Mouse (Mus musculus) midbrain, embryonic 13.5 days (tissue): ENCODE measurements around the gene Tbx1. TPM values are rescaled to one million over a fixed set of nuclear protein-coding genes. Genes with fewer than 3 reads are reported as not detected.
A peak's percentile ranks its signal among the peaks of the same experiment; 100 is the strongest.

Source experiments
- ATAC-seq: fragments of 200-750 bp; cut with Nextera tagmentation; 2 replicates; pipeline ENCODE4 v1.8.0; 2017; ENCODE audit warnings: mild to moderate bottlenecking, moderate TSS enrichment, moderate library complexity
- H3K27ac ChIP-seq: fragments of 300-500 bp; sonication (generic); 2 replicates; pipeline ENCODE4 v1.5.1; 2015; ENCODE audit warnings: inconsistent platforms, mild to moderate bottlenecking, moderate library complexity
- H3K27me3 ChIP-seq: fragments of 300-500 bp; sonication (generic); 2 replicates; pipeline ENCODE4 v1.6.1; 2015; ENCODE audit warnings: mild to moderate bottlenecking, inconsistent platforms
- H3K36me3 ChIP-seq: fragments of 300-500 bp; sonication (generic); 2 replicates; pipeline ENCODE4 v1.6.1; 2015; ENCODE audit warnings: mild to moderate bottlenecking, inconsistent platforms
- H3K4me1 ChIP-seq: fragments of 300-500 bp; sonication (generic); replicated peaks from 2 replicates; pipeline ENCODE4 v1.6.1; 2015; ENCODE audit warnings: inconsistent platforms
- H3K4me2 ChIP-seq: fragments of 300-500 bp; sonication (generic); replicated peaks from 2 replicates; pipeline ENCODE4 v1.6.1; 2015; ENCODE audit warnings: moderate library complexity, mild to moderate bottlenecking, inconsistent platforms
- H3K4me3 ChIP-seq: fragments of 300-500 bp; sonication (generic); replicated peaks from 2 replicates; pipeline ENCODE4 v1.5.1; 2015; ENCODE audit warnings: mild to moderate bottlenecking, inconsistent platforms
- H3K9ac ChIP-seq: fragments of 300-500 bp; sonication (generic); replicated peaks from 2 replicates; pipeline ENCODE4 v1.6.1; 2015; ENCODE audit warnings: mild to moderate bottlenecking, inconsistent platforms
- H3K9me3 ChIP-seq: fragments of 300-500 bp; sonication (generic); 2 replicates; pipeline ENCODE4 v1.6.1; 2016; ENCODE audit warnings: mild to moderate bottlenecking, inconsistent platforms
- WGBS: fragments of 180-500 bp; shearing (Covaris S2); methylation state at CpG from one replicate; pipeline ENCODE4 v1.1.7; 2015; 5-methylcytosine and 5-hydroxymethylcytosine counted together
- polyA plus RNA-seq: library from polyadenylated mRNA; unstranded; fragments of >200 nt; fragmentation: Nextera tagmentation; extraction: Ambion mirVana; gene quantifications from 2 replicates; pipeline ENCODE4 v1.2.1, GENCODE M21; 2015

The Tbx1 gene
- 0.34 and 0.71 TPM in 2 replicates for polyA plus RNA-seq

GRCm38 (mm10) chr16:18589804-18590790 is at the start of gene Tbx1:
Gene Tbx1, minus strand, starts transcription at chr16:18590671.
- H3K4me3 ChIP-seq: peak within 1 kb of the TSS; percentile 20
- H3K9ac ChIP-seq: no peak within 1 kb of the TSS; the same call in 1 of the 2 replicates
- peaks cover 94% of the 10 kb centered on the region for H3K27me3 ChIP-seq
- H3K4me2 ChIP-seq: peak within 1 kb of the TSS; percentile 44
- H3K9me3 ChIP-seq: no peaks in the 10 kb centered on the region
- H3K27ac ChIP-seq: no peak within 1 kb of the TSS
- no peak for ATAC-seq
- H3K36me3 ChIP-seq: no peaks in the 10 kb centered on the region
- WGBS: 2% methylated on average over 48 of the region's 48 CpGs
- peaks cover 44% of the 10 kb centered on the region for H3K4me1 ChIP-seq

DNA sequence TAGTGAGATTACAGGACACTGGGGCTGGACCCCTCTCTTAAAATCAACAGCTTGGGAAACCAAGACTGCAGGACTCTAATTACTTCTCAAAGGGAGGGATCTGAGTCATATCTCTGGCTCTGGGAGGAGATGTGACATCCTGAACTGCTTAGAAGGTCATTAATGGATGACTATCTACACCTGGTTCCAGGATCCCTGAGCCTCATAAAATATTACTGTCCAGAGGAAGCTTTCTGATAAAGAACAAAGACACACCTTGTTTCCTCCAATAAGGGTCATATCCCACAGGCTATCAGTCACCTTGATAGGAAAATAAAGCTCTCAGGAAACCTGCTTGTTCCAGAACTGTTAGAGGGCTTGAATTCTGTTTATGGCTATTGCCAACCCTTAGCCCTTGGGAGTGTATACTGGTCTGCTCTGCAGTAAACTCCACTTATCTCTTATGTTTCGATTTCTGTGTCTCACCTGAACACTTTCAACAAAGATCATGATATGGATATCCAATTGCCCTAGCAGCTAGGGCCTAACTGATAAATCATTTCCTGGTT is 49.0 kb upstream of the Tbx1 start:
- no peak overlapping the region for H3K9ac ChIP-seq
- no peaks in the 10 kb centered on the region for H3K4me1 ChIP-seq
- no peak overlapping the region for H3K4me2 ChIP-seq
- no peaks in the 10 kb centered on the region for H3K36me3 ChIP-seq
- H3K4me3 ChIP-seq: no peak overlapping the region
- no peak for ATAC-seq
- H3K27ac ChIP-seq: no peak overlapping the region
- WGBS: 85% methylated on average over 1 of the region's 1 CpGs
- no peaks in the 10 kb centered on the region for H3K9me3 ChIP-seq
- no peaks in the 10 kb centered on the region for H3K27me3 ChIP-seq

GRCm38 (mm10) chr16:18638396-18638795 is 47.9 kb upstream of the Tbx1 start:
- WGBS: 52% methylated on average over 2 of the region's 2 CpGs

DNA sequence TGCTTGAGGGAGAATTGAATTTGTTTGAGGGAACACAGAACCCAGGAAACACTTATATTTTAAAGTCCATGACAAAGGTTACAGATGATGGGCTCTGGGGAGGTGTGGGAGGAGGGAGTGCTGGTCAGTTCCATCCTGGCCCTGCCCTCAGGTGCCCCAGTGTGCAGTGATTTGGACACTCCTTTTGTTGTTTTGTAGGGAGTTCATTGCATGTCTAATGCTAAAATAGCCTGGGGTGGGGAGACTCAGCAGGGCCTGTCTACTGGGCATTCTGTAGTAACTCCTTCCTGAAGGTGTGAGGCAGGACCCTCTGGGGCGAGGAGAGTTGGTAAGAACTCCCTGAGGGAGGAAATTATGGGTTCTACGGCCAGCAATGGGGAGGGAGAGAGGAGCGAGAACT is 46.3 kb upstream of the Tbx1 start:
- Histone ChIP-seq H3K9ac (no peak overlapping the region), H3K4me1 (no peaks in the 10 kb centered on the region), H3K36me3 (no peaks in the 10 kb centered on the region), H3K4me3 (no peak overlapping the region), H3K27me3 (0 out of 2 replicates have a peak, but pooled peaks cover 7% of the 10 kb centered on the region), H3K9me3 (no peaks in the 10 kb centered on the region), H3K27ac (no peak overlapping the region), H3K4me2 (no peak overlapping the region)
- WGBS: 58% methylated on average over 3 of the region's 3 CpGs
- no peak for ATAC-seq

More at GRCm38 (mm10) chr16:18638396-18638795, 47.9 kb upstream of the Tbx1 start:
- no peak overlapping the region for H3K9ac ChIP-seq
- H3K4me1 ChIP-seq: no peaks in the 10 kb centered on the region
- ATAC-seq: no peak
- H3K27me3 ChIP-seq: no peaks in the 10 kb centered on the region
- no peaks in the 10 kb centered on the region for H3K9me3 ChIP-seq
- H3K4me2 ChIP-seq: no peak overlapping the region
- H3K27ac ChIP-seq: no peak overlapping the region
- no peak overlapping the region for H3K4me3 ChIP-seq
- H3K36me3 ChIP-seq: no peaks in the 10 kb centered on the region

DNA sequence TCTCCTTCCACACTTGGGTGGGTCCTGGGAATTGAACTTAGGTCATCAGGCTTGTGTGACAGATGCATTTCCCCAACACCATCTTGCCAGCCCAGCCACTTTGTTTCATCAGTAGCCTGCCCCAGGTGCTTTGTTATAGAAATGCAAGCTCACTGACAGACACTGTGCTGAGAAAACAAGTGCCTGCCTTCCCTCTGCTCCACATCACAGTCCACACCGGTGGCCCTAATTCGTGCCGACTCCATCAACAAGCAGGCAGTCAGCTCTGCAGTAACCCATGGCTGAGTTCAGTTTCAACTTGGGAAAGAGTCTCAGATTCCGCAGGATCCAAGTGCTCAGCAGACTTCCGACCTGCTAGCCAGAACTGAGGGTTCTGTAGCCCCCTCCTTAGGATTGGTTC is 45.9 kb upstream of the Tbx1 start:
- ATAC-seq: no peak
- Histone ChIP-seq H3K4me2 (no peak overlapping the region), H3K27ac (no peak overlapping the region), H3K27me3 (peaks cover 10% of the 10 kb centered on the region; the same call in 1 of the 2 replicates), H3K4me3 (no peak overlapping the region), H3K36me3 (no peaks in the 10 kb centered on the region), H3K9ac (no peak overlapping the region), H3K4me1 (no peaks in the 10 kb centered on the region), H3K9me3 (no peaks in the 10 kb centered on the region)
- WGBS: 81% methylated on average over 5 of the region's 5 CpGs

- H3K36me3 ChIP-seq: no peaks in the 10 kb centered on the region
- H3K4me3 ChIP-seq: no peak overlapping the region
- no peak overlapping the region for H3K9ac ChIP-seq
- no peak overlapping the region for H3K4me2 ChIP-seq
- no peak overlapping the region for H3K27ac ChIP-seq
- no peaks in the 10 kb centered on the region for H3K9me3 ChIP-seq
- no peak for ATAC-seq
- H3K4me1 ChIP-seq: peaks cover 9% of the 10 kb centered on the region
- WGBS: 23% methylated on average over 1 of the region's 1 CpGs
- H3K27me3 ChIP-seq: peaks cover 11% of the 10 kb centered on the region; the same call in 1 of the 2 replicates
Measured at GRCm38 (mm10) chr16:18633333-18633732, 42.9 kb upstream of the Tbx1 start.

DNA sequence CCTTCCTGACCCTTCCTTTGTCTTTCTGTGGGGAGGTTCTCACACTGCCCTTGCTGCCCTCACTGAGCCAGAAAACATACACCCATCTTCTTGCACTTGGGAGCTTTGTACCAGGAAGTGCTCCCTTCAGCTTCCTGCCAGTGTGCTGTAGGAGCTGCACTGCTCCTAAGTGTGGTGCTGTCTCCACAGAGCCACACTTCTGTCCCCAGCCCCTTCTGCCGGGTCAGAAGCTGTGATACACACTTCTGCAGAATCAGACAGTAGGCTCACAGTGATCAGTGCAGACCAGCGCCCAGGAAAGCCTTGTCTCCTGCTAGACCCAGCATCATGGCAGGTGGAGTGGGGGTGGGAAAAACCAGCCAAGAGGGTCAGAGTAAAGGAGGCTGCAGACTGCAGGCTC is 42.3 kb upstream of the Tbx1 start:
- Histone ChIP-seq H3K4me1 (peaks cover 14% of the 10 kb centered on the region), H3K36me3 (no peaks in the 10 kb centered on the region), H3K9ac (no peak overlapping the region), H3K9me3 (no peaks in the 10 kb centered on the region), H3K27ac (no peak overlapping the region), H3K27me3 (peaks cover 16% of the 10 kb centered on the region; the same call in 1 of the 2 replicates), H3K4me3 (no peak overlapping the region), H3K4me2 (no peak overlapping the region)
- ATAC-seq: no peak
- 66% methylated on average over 2 of the region's 2 CpGs for WGBS

DNA sequence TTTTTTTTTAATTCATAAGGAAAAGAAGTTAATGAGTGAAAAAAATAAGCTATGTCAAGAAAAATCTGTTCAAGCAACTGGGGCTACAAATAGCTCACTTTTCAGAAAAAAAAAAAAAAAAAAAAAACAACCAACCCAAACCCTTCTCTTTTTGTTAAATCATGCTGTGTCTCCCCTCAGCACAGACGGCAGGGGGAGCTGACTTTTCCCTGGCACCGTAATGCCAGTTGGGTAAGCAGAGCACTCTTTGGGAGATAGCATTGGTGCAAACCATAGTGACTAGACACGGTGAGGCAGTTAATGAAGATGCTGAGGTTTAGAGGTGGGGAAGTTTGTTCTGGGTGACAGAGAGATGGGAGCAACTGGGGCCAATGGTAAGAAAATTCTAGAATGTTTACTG is 41.6 kb upstream of the Tbx1 start:
- Histone ChIP-seq H3K36me3 (no peaks in the 10 kb centered on the region), H3K9ac (no peak overlapping the region), H3K4me3 (no peak overlapping the region), H3K9me3 (no peaks in the 10 kb centered on the region), H3K4me2 (no peak overlapping the region), H3K27me3 (peaks cover 23% of the 10 kb centered on the region), H3K27ac (no peak overlapping the region), H3K4me1 (peaks cover 22% of the 10 kb centered on the region)
- 61% methylated on average over 3 of the region's 3 CpGs for WGBS
- no peak for ATAC-seq

DNA sequence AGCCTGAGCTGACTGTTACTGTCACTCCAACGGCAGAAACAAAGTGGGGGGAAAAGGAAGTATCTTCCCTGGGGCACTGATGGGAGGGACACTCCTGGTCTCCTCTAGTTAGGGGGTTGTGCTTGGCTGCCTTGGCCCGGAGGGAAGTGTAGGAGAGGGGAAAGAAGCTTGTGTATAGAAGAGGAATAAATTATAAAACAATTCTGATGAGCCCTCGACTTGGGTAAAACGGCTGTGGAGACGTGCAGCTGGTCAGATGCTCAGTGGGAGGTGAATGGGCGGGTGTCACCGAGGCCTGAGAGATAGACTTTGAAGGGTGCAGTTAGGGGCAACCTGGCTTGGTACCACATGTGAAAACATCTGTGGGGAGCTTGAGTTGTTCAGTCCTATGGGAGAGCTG is 40.7 kb upstream of the Tbx1 start:
- H3K36me3 ChIP-seq: no peaks in the 10 kb centered on the region
- H3K4me3 ChIP-seq: no peak overlapping the region
- H3K27ac ChIP-seq: no peak overlapping the region
- H3K4me2 ChIP-seq: no peak overlapping the region
- H3K4me1 ChIP-seq: peaks cover 31% of the 10 kb centered on the region
- peaks cover 30% of the 10 kb centered on the region for H3K27me3 ChIP-seq
- 58% methylated on average over 7 of the region's 7 CpGs for WGBS
- H3K9ac ChIP-seq: no peak overlapping the region
- no peak for ATAC-seq
- H3K9me3 ChIP-seq: no peaks in the 10 kb centered on the region

GRCm38 (mm10) chr16:18630291-18630690 is 39.8 kb upstream of the Tbx1 start:
- no peaks in the 10 kb centered on the region for H3K9me3 ChIP-seq
- peaks cover 5% of the 10 kb centered on the region for H3K36me3 ChIP-seq
- H3K27me3 ChIP-seq: peaks cover 38% of the 10 kb centered on the region
- 56% methylated on average over 5 of the region's 5 CpGs for WGBS
- peak overlapping the region; percentile 96 for H3K9ac ChIP-seq
- peak overlapping the region; percentile 88 for H3K4me3 ChIP-seq
- peak overlapping the region; percentile 91 for H3K27ac ChIP-seq
- H3K4me1 ChIP-seq: peaks cover 39% of the 10 kb centered on the region
- peak overlapping the region; percentile 90 for H3K4me2 ChIP-seq
- peak; percentile 9 for ATAC-seq

DNA sequence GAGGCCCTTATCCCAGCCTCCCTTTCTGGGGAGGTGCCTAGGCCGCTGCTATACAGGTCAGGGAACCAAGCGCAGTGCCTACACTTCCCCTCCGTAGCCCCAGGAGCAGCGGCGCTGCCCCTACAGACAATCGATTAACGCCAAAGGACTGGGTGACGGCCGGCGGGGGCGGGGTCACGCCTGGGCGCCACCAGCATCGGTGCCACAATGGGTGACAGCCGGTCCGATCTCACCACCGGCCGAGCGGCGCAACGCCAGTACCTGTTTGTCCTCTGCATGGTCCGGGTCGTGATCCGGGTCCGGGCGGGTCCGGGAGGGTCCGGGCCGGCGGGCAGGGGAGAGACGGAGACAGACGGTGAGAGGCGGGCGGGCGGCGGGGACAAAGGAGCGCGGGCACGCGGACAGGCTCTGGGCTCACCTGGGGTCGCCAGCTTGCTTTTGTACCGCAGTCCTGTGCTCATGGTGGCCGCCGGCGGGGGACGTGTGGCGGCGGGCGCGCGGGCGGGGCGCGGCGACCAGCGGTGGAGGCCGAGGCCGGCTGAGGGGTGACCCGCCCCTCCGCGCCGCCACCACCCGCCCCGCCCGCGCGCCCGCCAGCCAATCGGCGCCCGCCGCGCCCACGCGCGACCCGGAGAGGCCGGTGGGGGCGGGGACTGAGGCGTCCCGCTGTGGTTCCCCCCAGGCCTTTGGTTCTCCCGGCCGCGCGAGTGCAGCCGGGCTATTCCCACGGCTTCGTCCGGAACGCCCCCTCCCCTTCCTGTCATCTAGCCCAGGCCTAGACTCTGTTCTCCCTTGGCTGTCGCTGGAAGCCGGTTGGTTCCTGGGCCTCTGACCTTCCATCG is 39.1 kb upstream of the Tbx1 start, which contains the start of gene Sept5:
Sept5 (minus strand) TSS at position 565 of the 842 bp plus-strand sequence.
- WGBS: under 1% methylated on average over 71 of the region's 93 CpGs
- ATAC-seq: peak; percentile 66
- peaks cover 45% of the 10 kb centered on the region for H3K27me3 ChIP-seq

More for the DNA sequence above, 39.1 kb upstream of the Tbx1 start, which contains the start of gene Sept5:
- H3K36me3 ChIP-seq: peaks cover 12% of the 10 kb centered on the region
- no peaks in the 10 kb centered on the region for H3K9me3 ChIP-seq
- peak within 1 kb of the TSS; percentile 88 for H3K4me3 ChIP-seq
- H3K4me1 ChIP-seq: peaks cover 39% of the 10 kb centered on the region
- H3K4me2 ChIP-seq: peak within 1 kb of the TSS; percentile 90
- H3K9ac ChIP-seq: peak within 1 kb of the TSS; percentile 96
- peak within 1 kb of the TSS; percentile 91 for H3K27ac ChIP-seq
